8 mouse cellular contexts compared by ENCODE assay signal in genomic region chr13:12340183-12340975, GRCm38 (mm10). TPM values are rescaled to one million over a fixed set of nuclear protein-coding genes. Genes with fewer than 3 reads are reported as not detected.
A peak's percentile ranks its signal among the peaks of the same experiment; 100 is the strongest.
DNase-seq lines count a peak whose midpoint lies in the region; ATAC-seq and TF ChIP-seq lines count a peak whose summit lies in the region.

Gene Actn2, minus strand, starts transcription at chr13:12340760.

- H3K4me2 ChIP-seq in hindbrain, embryonic 16.5 days (ENCODE audit: low read length): peak within 1 kb of the TSS; percentile 96

- peak; percentile 33; the same call in 1 of the 2 replicates for TF ChIP-seq POLR2A in cortical plate, adult 2 months (IDR thresholded peaks at IDR 0.05; ENCODE audit: extremely low read depth, insufficient read depth, low read length)

- DNase-seq in adrenal gland, adult (ENCODE audit: inconsistent age in 2 of 2, low spot score in 1 of 2): peak; percentile 78 to 86
- peak; percentile 83 for DNase-seq in gastrocnemius, postnatal 10 days
- peak; percentile 58 to 75 for DNase-seq in left cerebral cortex, adult 18-20 months (ENCODE audit: low spot score in 2 of 2)
- peak; percentile 73 for DNase-seq in lung, postnatal 25 days (ENCODE audit: low spot score)
- DNase-seq in retina, postnatal 1 day: peak; percentile 89
- DNase-seq in thymus, postnatal 36 days: peak; percentile 81 to 88

- H3K4me3 ChIP-seq in cortical plate, adult 2 months (ENCODE audit: insufficient read depth, low read length): peak within 1 kb of the TSS; percentile 72
- peak within 1 kb of the TSS; percentile 55 for H3K4me3 ChIP-seq in hindbrain, embryonic 16.5 days (ENCODE audit: low read length)

- no peaks in the 10 kb centered on the region; the same call in 1 of the 2 replicates for H3K4me1 ChIP-seq in cortical plate, adult 2 months (ENCODE audit: control insufficient read depth, insufficient read depth, low read length)
- no peaks in the 10 kb centered on the region for H3K4me1 ChIP-seq in hindbrain, embryonic 16.5 days (ENCODE audit: control insufficient read depth, insufficient read depth, low read depth, low read length)

- no peaks in the 10 kb centered on the region for H3K36me3 ChIP-seq in hindbrain, embryonic 16.5 days (ENCODE audit: control insufficient read depth, insufficient read depth, low read length)

- H3K9ac ChIP-seq in hindbrain, embryonic 16.5 days (ENCODE audit: low read depth, low read length): peak within 1 kb of the TSS; percentile 72

- under 1% methylated on average over 32 of the region's 43 CpGs for whole genome bisulfite sequencing in hindbrain, embryonic 16.5 days

- H3K27ac ChIP-seq in cortical plate, adult 2 months (ENCODE audit: insufficient read depth, low read length): no peak within 1 kb of the TSS
- no peak within 1 kb of the TSS for H3K27ac ChIP-seq in hindbrain, embryonic 16.5 days (ENCODE audit: low read depth, low read length)

- H3K9me3 ChIP-seq in hindbrain, embryonic 16.5 days (ENCODE audit: control insufficient read depth, low read length): no peaks in the 10 kb centered on the region

- no peak for TF ChIP-seq CTCF in cortical plate, adult 2 months (IDR thresholded peaks at IDR 0.05; ENCODE audit: extremely low read depth, insufficient read depth, low read length)

- ATAC-seq in hindbrain, embryonic 16.5 days: peak; percentile 99

- H3K27me3 ChIP-seq in hindbrain, embryonic 16.5 days (replicated peaks; ENCODE audit: control insufficient read depth, insufficient read depth, low read length): no peaks in the 10 kb centered on the region

RNA-seq across cellular contexts. Expression of gene Actn2, which starts in this region (rescaled TPM):
- 8.3 and 15.6 TPM in 2 replicates for polyA plus RNA-seq in cortical plate, adult 2 months (2012; rRNA removed)
- 1,000 to 10,000 TPM; 1,429 to 1,530 TPM for total RNA-seq in gastrocnemius, postnatal 10 days (2021)
- 3.8 and 22.8 TPM in 2 replicates for polyA plus RNA-seq in hindbrain, embryonic 16.5 days (2015; fragmentation: Nextera tagmentation; extraction: Ambion mirVana)
- total RNA-seq in left cerebral cortex, adult 18-20 months (2021): 10 to 100 TPM; 13.3 to 16.6 TPM

Comparison
In these comparisons a context has a peak if more than half of its experiments do, and no peak if none do; other contexts are left out.
1. RNA of gene Actn2 (total RNA-seq): 1,429 to 1,530 TPM in gastrocnemius, postnatal 10 days; 13.3 to 16.6 TPM in left cerebral cortex, adult 18-20 months; every median in the first group is over 10 times any median in the second.
2. Peak in every context shown above with its lines, with median percentiles within 50 percentile points of each other: DNase-seq.